Mouse (Mus musculus) left cerebral cortex, adult 11 months (tissue): Measurements from ENCODE around the gene Entpd1.
"Not testable (repeated sequence)": the region's sequence is repeated elsewhere in the genome, so short reads cannot be mapped to it uniquely, and the experiment has no call there.

ENCODE experiments used
- DNase-seq: peaks from one replicate; pipeline ENCODE4 v3.0.0; 2022; ENCODE audit warnings: low spot score

The Entpd1 gene

GRCm38 (mm10) chr19:40611830-40612506 lies at the start of gene Entpd1, which contains the start of gene Tctn3:
TSS of gene Entpd1 (plus strand) at chr19:40612366.
TSS of gene Tctn3 (minus strand) at chr19:40612233.
- DNase-seq = peak; percentile 92

GRCm38 (mm10) chr19:40563880-40564645 lies 48.1 kb upstream of the Entpd1 start:
- DNase-seq = no peak

GRCm38 (mm10) chr19:40567616-40568015 lies 44.5 kb upstream of the Entpd1 start:
- no peak for DNase-seq

- DNase-seq = no peak
These were observed 41.4 kb upstream of the Entpd1 start for GRCm38 (mm10) chr19:40570726-40571125.

- DNase-seq = no peak
These were observed 36.7 kb upstream of the Entpd1 start for GRCm38 (mm10) chr19:40575438-40575837.

- no peak for DNase-seq
These were observed 31.3 kb upstream of the Entpd1 start for GRCm38 (mm10) chr19:40580902-40581301.

GRCm38 (mm10) chr19:40581662-40582061 lies 30.5 kb upstream of the Entpd1 start:
- no peak for DNase-seq

- no peak for DNase-seq
These were observed 25.3 kb upstream of the Entpd1 start for GRCm38 (mm10) chr19:40586908-40587307.

GRCm38 (mm10) chr19:40587491-40588292 lies 24.5 kb upstream of the Entpd1 start:
- DNase-seq = no peak

- peak; percentile 88 for DNase-seq
These were observed 23.9 kb upstream of the Entpd1 start, which contains the start of gene Aldh18a1 for GRCm38 (mm10) chr19:40588293-40588654. TSS of gene Aldh18a1 (minus strand) at chr19:40588463.

GRCm38 (mm10) chr19:40588847-40589529 lies 23.2 kb upstream of the Entpd1 start:
- peak; percentile 76 for DNase-seq

GRCm38 (mm10) chr19:40589530-40589880 lies 22.7 kb upstream of the Entpd1 start:
- DNase-seq = no peak

- DNase-seq = no peak
These were observed 16.9 kb upstream of the Entpd1 start for GRCm38 (mm10) chr19:40595231-40595630.

GRCm38 (mm10) chr19:40595831-40596230 lies 16.3 kb upstream of the Entpd1 start:
- DNase-seq = no peak

GRCm38 (mm10) chr19:40600846-40601245 lies 11.3 kb upstream of the Entpd1 start:
- DNase-seq = not testable (repeated sequence)

GRCm38 (mm10) chr19:40601870-40602269 lies 10.3 kb upstream of the Entpd1 start:
- no peak for DNase-seq

- no peak for DNase-seq
These were observed 7.0 kb upstream of the Entpd1 start for GRCm38 (mm10) chr19:40605189-40605588.

- DNase-seq = no peak
These were observed 4.5 kb upstream of the Entpd1 start for GRCm38 (mm10) chr19:40607676-40608075.

- no peak for DNase-seq
These were observed 2.6 kb downstream of the Entpd1 start for GRCm38 (mm10) chr19:40614811-40615210.

GRCm38 (mm10) chr19:40616021-40616420 lies 3.9 kb downstream of the Entpd1 start:
- no peak for DNase-seq

GRCm38 (mm10) chr19:40621616-40622015 lies 9.4 kb downstream of the Entpd1 start:
- DNase-seq = not testable (repeated sequence)

GRCm38 (mm10) chr19:40625935-40626334 lies 13.8 kb downstream of the Entpd1 start:
- no peak for DNase-seq
